Mouse (Mus musculus) lung, adult 2 months (tissue): Measurements from ENCODE around the gene Rsbn1l.

Source experiments
- CTCF ChIP-seq: fragments of 200-500 bp; IDR thresholded peaks from 2 replicates; pipeline ENCODE4 v1.5.1; 2011; ENCODE audit warnings: mild to moderate bottlenecking, low read length, control low read depth; ENCODE audit not compliant: insufficient read depth
- POLR2A ChIP-seq: fragments of 200-500 bp; IDR thresholded peaks from 2 replicates; pipeline ENCODE4 v1.6.1; 2011; ENCODE audit warnings: low read depth, mild to moderate bottlenecking, control low read depth, low read length, borderline replicate concordance; ENCODE audit errors: extremely low read depth

DNA sequence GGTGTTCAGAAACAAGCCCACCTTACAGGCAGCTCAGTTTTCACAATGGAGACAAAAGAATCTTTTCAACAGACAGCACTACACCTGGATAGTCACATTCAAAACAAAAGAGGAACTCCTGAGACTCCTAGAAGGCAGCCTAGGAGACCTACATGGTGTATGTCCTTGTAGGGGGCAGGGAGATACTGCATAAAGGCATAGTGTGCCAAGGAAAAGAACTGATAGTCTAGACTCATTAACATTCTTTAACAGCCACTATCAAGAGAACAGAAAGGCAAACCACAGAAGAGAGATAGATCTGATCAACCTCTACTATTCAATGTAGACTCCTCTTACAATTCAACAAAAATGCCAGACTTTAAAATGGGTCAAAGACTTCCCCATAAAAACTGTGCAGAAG lies 25.8 kb downstream of the Rsbn1l start:
- TF ChIP-seq POLR2A (no peak), CTCF (no peak)
